Mouse (Mus musculus) liver, embryonic 13.5 days (tissue): ENCODE results near the gene Adcy2. TPM values are rescaled to one million over a fixed set of nuclear protein-coding genes. Genes with fewer than 3 reads are reported as not detected.

ENCODE experiments used
- ATAC-seq: fragments of 200-750 bp; cut with Nextera tagmentation; 2 replicates; pipeline ENCODE4 v1.8.0; 2017; ENCODE audit warnings: low read depth, mild to moderate bottlenecking, moderate number of reproducible peaks, moderate library complexity
- DNase-seq: peaks from one replicate; pipeline ENCODE4 v3.0.0; 2022
- H3K27ac ChIP-seq: fragments of 300-500 bp; sonication (generic); 2 replicates; pipeline ENCODE4 v1.5.1; 2015; ENCODE audit warnings: moderate library complexity, mild to moderate bottlenecking, inconsistent platforms
- H3K27me3 ChIP-seq: fragments of 300-500 bp; sonication (generic); 2 replicates; pipeline ENCODE4 v1.6.1; 2015; ENCODE audit warnings: mild to moderate bottlenecking, inconsistent platforms
- H3K36me3 ChIP-seq: fragments of 300-500 bp; sonication (generic); 2 replicates; pipeline ENCODE4 v1.6.1; 2015; ENCODE audit warnings: mild to moderate bottlenecking, inconsistent platforms
- H3K4me1 ChIP-seq: fragments of 300-500 bp; sonication (generic); replicated peaks from 2 replicates; pipeline ENCODE4 v1.6.1; 2015; ENCODE audit warnings: inconsistent platforms
- H3K4me2 ChIP-seq: fragments of 300-500 bp; sonication (generic); 2 replicates; pipeline ENCODE4 v1.6.1; 2015; ENCODE audit warnings: inconsistent platforms, mild to moderate bottlenecking, moderate library complexity
- H3K4me3 ChIP-seq: fragments of 300-500 bp; sonication (generic); replicated peaks from 2 replicates; pipeline ENCODE4 v1.5.1; 2015; ENCODE audit warnings: mild to moderate bottlenecking, inconsistent platforms
- H3K9ac ChIP-seq: fragments of 300-500 bp; sonication (generic); 2 replicates; pipeline ENCODE4 v1.6.1; 2015; ENCODE audit warnings: mild to moderate bottlenecking, inconsistent platforms
- H3K9me3 ChIP-seq: fragments of 300-500 bp; sonication (generic); replicated peaks from 2 replicates; pipeline ENCODE4 v1.6.1; 2016; ENCODE audit warnings: inconsistent platforms
- WGBS: fragments of 180-500 bp; shearing (Covaris S2); methylation state at CpG from one replicate; pipeline ENCODE4 v1.1.7; 2015; ENCODE audit not compliant: insufficient replicate concordance; 5-methylcytosine and 5-hydroxymethylcytosine counted together
- polyA plus RNA-seq: library from polyadenylated mRNA; unstranded; fragments of >200 nt; fragmentation: Nextera tagmentation; extraction: Ambion mirVana; gene quantifications from 2 replicates; pipeline ENCODE4 v1.2.1, GENCODE M21; 2015

Gene Adcy2
- polyA plus RNA-seq, 1 experiment from 2014 or later = 0.33 TPM

- WGBS = 44% methylated on average over 1 of the region's 1 CpGs
- no peak overlapping the region for H3K4me2 ChIP-seq
- peaks cover 6% of the 10 kb centered on the region; the same call in 1 of the 2 replicates for H3K9me3 ChIP-seq
- H3K27me3 ChIP-seq = no peaks in the 10 kb centered on the region
- H3K9ac ChIP-seq = no peak overlapping the region
- no peaks in the 10 kb centered on the region for H3K4me1 ChIP-seq
- no peaks in the 10 kb centered on the region for H3K36me3 ChIP-seq
- no peak overlapping the region for H3K27ac ChIP-seq
- no peak for ATAC-seq
- H3K4me3 ChIP-seq = no peak overlapping the region
- DNase-seq = no peak
These were observed 131.2 kb downstream of the Adcy2 start for GRCm38 (mm10) chr13:68867940-68868655.

DNA sequence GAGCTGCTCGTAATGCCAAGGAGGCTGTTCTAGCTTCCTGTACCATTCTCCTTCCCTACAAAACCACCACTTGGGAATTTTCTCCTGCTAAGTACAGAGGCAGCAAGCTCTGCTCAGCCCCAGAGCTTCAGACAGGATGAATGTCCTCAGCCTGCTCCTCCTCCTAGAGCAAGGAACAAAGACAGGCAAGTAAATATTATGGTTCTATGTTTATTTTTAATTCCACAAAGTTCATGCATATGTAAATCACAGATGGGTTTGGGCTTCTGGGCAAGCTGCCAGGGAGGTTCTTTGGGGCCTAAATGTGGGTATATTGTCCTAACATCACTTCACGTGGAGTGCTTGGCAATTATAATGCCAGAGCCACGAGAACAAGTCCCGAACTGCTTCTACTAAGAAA lies 139.3 kb downstream of the Adcy2 start:
- no peak overlapping the region for H3K4me2 ChIP-seq
- no peaks in the 10 kb centered on the region for H3K36me3 ChIP-seq
- H3K9me3 ChIP-seq = peaks cover 10% of the 10 kb centered on the region; the same call in 1 of the 2 replicates
- H3K4me1 ChIP-seq = no peaks in the 10 kb centered on the region
- H3K27me3 ChIP-seq = no peaks in the 10 kb centered on the region
- H3K27ac ChIP-seq = no peak overlapping the region
- H3K9ac ChIP-seq = no peak overlapping the region
- DNase-seq (no peak), ATAC-seq (no peak)
- WGBS = 55% methylated on average over 4 of the region's 4 CpGs
- H3K4me3 ChIP-seq = no peak overlapping the region

DNA sequence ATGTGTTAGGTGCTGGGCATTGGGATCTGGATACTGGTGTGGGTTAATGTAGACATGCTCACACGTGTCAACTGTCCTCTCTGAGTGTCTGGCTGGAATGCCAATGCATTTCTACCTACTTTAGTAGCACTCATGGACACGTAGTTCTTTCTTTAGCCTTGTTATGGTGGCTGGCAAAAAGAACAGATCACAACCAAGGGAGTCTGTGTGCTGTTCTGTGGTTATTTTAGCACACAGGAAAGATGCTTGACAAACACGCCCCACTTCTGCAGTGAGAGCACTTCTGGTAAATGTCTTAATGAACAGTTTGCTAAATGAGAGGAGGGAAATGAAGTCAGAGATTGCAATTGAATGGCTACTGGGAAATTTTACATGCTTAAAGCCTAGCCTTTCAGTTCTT lies 151.1 kb downstream of the Adcy2 start:
- no peak overlapping the region for H3K9ac ChIP-seq
- DNase-seq = no peak
- WGBS = 54% methylated on average over 3 of the region's 3 CpGs
- no peak for ATAC-seq
- H3K4me2 ChIP-seq = no peak overlapping the region
- no peak overlapping the region for H3K27ac ChIP-seq
- no peaks in the 10 kb centered on the region for H3K4me1 ChIP-seq
- no peak overlapping the region for H3K4me3 ChIP-seq
- H3K27me3 ChIP-seq = no peaks in the 10 kb centered on the region
- H3K36me3 ChIP-seq = no peaks in the 10 kb centered on the region
- no peaks in the 10 kb centered on the region for H3K9me3 ChIP-seq

DNA sequence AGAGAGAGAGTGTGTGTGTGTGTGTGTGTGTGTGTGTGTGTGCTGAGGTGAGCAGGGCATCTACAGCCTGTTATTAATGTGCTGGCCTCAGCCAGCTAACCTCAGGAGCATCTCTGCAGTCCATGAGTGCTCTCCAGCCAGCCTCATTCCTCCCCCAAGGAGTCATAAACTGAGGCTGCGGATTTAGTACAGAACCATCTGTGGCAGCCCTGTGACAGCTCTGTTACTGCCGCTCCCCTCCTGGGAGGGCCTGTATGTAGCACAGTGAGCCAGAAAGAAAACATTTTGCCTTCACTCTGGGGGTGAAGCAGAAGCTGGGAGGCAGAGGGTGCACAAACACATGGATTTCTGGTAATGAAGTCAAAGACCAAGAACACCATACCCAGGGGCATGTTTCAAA lies 159.8 kb downstream of the Adcy2 start:
- Histone ChIP-seq H3K27me3 (no peaks in the 10 kb centered on the region), H3K4me3 (no peak overlapping the region), H3K36me3 (no peaks in the 10 kb centered on the region), H3K4me2 (no peak overlapping the region), H3K9ac (no peak overlapping the region), H3K4me1 (no peaks in the 10 kb centered on the region), H3K9me3 (no peaks in the 10 kb centered on the region), H3K27ac (no peak overlapping the region)
- ATAC-seq (no peak), DNase-seq (no peak)
- WGBS = 24% methylated on average over 2 of the region's 2 CpGs

GRCm38 (mm10) chr13:68836183-68836582 lies 163.2 kb downstream of the Adcy2 start:
- H3K4me2 ChIP-seq = no peak overlapping the region
- no peak for ATAC-seq

GRCm38 (mm10) chr13:68835424-68836045 lies 163.8 kb downstream of the Adcy2 start:
- no peaks in the 10 kb centered on the region for H3K27me3 ChIP-seq
- no peak overlapping the region for H3K4me2 ChIP-seq
- WGBS = 55% methylated on average over 8 of the region's 8 CpGs
- no peaks in the 10 kb centered on the region for H3K4me1 ChIP-seq
- peaks cover 3% of the 10 kb centered on the region; the same call in 1 of the 2 replicates for H3K9me3 ChIP-seq
- H3K4me3 ChIP-seq = no peak overlapping the region
- no peak for DNase-seq
- no peaks in the 10 kb centered on the region for H3K36me3 ChIP-seq
- no peak for ATAC-seq
- no peak overlapping the region for H3K9ac ChIP-seq
- H3K27ac ChIP-seq = no peak overlapping the region

More at GRCm38 (mm10) chr13:68836183-68836582, 163.2 kb downstream of the Adcy2 start:
- Histone ChIP-seq H3K9me3 (peaks cover 3% of the 10 kb centered on the region; the same call in 1 of the 2 replicates), H3K27me3 (no peaks in the 10 kb centered on the region), H3K36me3 (no peaks in the 10 kb centered on the region), H3K9ac (no peak overlapping the region), H3K4me3 (no peak overlapping the region), H3K27ac (no peak overlapping the region), H3K4me1 (no peaks in the 10 kb centered on the region)
- no peak for DNase-seq

DNA sequence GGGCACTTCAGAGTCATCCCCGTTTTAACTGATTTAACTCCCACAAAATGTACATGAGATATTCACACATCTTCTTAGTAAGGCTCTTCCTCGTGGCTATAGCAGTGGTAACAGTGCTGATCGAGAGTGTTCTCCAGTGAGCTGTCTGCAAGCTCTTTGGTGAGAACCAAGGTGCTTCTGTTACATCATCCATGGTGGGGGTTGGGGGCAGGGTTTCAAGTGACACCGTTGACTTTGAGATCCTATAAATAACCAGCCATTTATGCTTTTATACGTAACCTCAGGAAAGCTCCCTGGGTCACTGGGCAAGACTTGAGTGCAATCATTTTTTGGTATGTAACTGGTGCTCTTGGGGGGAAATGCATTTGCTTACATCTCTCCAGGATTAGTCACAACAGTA lies 167.2 kb downstream of the Adcy2 start:
- ATAC-seq = no peak

DNA sequence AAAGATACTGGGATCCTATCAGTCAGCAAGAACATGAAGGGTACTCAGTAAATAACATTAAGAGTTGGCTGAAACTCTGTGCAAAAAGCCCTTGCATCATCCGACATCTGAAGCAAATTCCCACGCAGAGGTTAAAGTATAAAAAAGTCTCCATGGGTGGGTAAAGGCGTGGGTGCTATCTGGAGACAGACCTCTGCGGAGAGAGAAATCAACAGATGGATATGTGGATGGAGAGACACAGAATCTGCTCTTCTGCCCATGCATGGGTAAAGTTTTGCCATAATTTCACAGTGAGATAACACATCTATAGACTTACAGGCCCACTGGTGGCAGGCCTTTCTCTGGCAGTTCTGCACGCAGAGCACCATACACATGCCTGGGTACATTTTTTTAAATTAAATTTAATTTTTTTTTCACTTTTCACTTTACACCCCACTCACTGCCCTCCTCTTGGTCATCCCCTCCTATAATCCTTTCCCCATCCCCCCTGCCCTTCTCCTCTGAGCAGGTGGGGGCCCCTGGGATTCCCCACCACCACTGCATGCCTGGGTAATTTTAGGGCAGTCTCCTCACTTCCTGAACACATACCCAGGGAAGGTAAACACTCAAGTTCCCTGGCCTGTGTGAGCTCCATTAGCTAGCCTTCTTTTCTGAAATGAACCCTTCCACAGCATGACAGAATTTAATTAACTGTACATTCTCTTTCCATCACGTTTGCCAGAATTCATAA lies 169.1 kb downstream of the Adcy2 start:
- H3K27me3 ChIP-seq = no peaks in the 10 kb centered on the region
- H3K9me3 ChIP-seq = peaks cover 3% of the 10 kb centered on the region; the same call in 1 of the 2 replicates
- no peak overlapping the region for H3K4me3 ChIP-seq
- no peak overlapping the region for H3K9ac ChIP-seq
- no peak overlapping the region for H3K4me2 ChIP-seq
- no peak for ATAC-seq
- no peaks in the 10 kb centered on the region for H3K4me1 ChIP-seq
- WGBS = 59% methylated on average over 6 of the region's 6 CpGs
- no peak for DNase-seq
- H3K36me3 ChIP-seq = no peaks in the 10 kb centered on the region
- no peak overlapping the region for H3K27ac ChIP-seq

More for the DNA sequence above, 167.2 kb downstream of the Adcy2 start:
- H3K4me3 ChIP-seq = no peak overlapping the region
- H3K27ac ChIP-seq = no peak overlapping the region
- H3K9me3 ChIP-seq = peaks cover 3% of the 10 kb centered on the region; the same call in 1 of the 2 replicates
- DNase-seq = no peak
- H3K4me1 ChIP-seq = no peaks in the 10 kb centered on the region
- no peaks in the 10 kb centered on the region for H3K27me3 ChIP-seq
- 65% methylated on average over 5 of the region's 5 CpGs for WGBS
- H3K36me3 ChIP-seq = no peaks in the 10 kb centered on the region
- H3K9ac ChIP-seq = no peak overlapping the region
- H3K4me2 ChIP-seq = no peak overlapping the region

DNA sequence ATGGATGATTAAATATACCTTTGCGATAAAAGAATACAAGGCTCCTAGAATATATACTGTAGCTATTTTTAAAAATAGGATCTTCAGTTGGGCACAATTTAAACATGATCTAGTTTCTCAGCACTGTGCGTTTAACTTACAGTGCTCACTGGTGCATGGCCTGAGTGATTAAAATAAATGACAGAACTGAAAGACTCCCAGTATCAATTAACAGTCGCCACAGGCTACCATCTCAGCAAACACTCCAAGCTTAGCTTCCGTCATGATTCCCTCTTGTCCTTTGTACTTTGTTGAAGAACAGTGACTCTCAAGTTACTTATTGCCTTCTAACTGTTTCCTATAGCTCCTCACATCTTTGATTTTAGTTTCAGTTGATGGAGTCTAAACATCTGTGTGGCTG lies 170.9 kb downstream of the Adcy2 start:
- peaks cover 3% of the 10 kb centered on the region; the same call in 1 of the 2 replicates for H3K9me3 ChIP-seq
- H3K36me3 ChIP-seq = no peaks in the 10 kb centered on the region
- H3K9ac ChIP-seq = no peak overlapping the region
- WGBS = 71% methylated on average over 4 of the region's 4 CpGs
- no peaks in the 10 kb centered on the region for H3K4me1 ChIP-seq
- DNase-seq (no peak), ATAC-seq (no peak)
- H3K4me2 ChIP-seq = no peak overlapping the region
- H3K4me3 ChIP-seq = no peak overlapping the region
- H3K27ac ChIP-seq = no peak overlapping the region
- no peaks in the 10 kb centered on the region for H3K27me3 ChIP-seq

DNA sequence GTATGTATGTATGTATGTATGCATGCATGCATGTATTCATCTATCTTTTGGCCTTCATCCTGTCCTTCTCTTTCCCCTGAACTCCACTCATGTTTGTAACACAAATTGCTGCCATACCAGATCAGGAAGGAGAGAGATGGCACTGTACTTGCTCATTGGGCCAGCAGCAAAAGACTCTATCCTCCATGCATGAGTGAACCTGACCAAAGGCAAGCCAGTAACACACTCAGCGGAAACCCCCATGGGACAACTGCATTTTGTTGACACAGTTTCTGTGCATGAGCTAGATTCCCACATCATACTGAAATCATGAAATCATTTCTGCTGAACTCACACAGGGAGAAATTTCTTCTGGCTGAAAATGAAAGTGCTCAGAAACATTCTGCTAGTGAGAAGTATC lies 172.9 kb downstream of the Adcy2 start:
- no peak for ATAC-seq
- Histone ChIP-seq H3K4me2 (no peak overlapping the region), H3K4me1 (no peaks in the 10 kb centered on the region), H3K27me3 (no peaks in the 10 kb centered on the region), H3K4me3 (no peak overlapping the region), H3K9me3 (no peaks in the 10 kb centered on the region; the same call in 1 of the 2 replicates), H3K27ac (no peak overlapping the region), H3K36me3 (no peaks in the 10 kb centered on the region), H3K9ac (no peak overlapping the region)
- DNase-seq = no peak
- WGBS = 97% methylated on average over 1 of the region's 1 CpGs

DNA sequence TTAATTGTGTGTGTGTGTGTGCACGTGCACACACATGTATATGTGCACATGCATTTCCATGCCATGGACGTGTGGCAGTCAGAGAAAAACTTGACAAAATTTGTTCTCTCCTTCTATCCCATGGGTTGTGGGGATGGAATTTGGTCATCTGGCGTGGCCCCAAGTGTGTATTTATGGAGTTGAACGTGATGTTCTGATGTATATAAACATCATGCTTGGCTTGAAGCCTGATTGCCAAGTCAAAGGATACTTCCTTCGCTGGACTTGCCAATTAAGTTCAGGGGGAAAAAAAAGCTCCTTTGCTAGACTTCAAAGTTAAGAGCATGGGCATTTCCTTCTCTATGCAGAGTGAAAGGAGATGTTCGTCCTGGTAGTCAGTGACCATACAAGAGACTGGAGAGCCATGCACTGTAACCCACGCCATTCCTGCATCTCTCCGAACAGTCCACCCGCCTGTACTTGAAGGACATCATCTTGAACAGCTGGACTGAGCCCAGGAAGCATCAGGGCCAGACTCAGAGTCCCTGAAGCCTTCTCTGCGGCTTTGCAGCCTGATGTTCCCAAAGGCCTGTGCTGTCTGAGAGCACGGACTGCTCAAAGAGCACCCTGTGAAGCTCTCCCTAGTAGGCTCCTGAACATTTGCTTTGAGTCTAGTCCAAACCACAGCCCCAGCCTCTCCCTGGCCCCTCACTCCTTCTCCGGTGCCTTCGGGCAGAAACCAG lies 178.3 kb downstream of the Adcy2 start:
- WGBS = 65% methylated on average over 13 of the region's 13 CpGs
- DNase-seq (no peak), ATAC-seq (no peak)

More for the DNA sequence above, 178.3 kb downstream of the Adcy2 start:
- H3K4me3 ChIP-seq = no peak overlapping the region
- no peak overlapping the region for H3K9ac ChIP-seq
- no peak overlapping the region for H3K4me2 ChIP-seq
- no peaks in the 10 kb centered on the region for H3K4me1 ChIP-seq
- no peaks in the 10 kb centered on the region for H3K36me3 ChIP-seq
- H3K27ac ChIP-seq = no peak overlapping the region
- 0 out of 2 replicates have a peak, but pooled peaks cover 8% of the 10 kb centered on the region for H3K9me3 ChIP-seq
- H3K27me3 ChIP-seq = no peaks in the 10 kb centered on the region
